Mouse (Mus musculus) erythroid progenitor cell, adult 5-6 weeks (primary cell): ENCODE measurements around the gene N4bp2l2. TPM values are rescaled to one million over a fixed set of nuclear protein-coding genes. Genes with fewer than 3 reads are reported as not detected.

Experiments
- ATAC-seq: replicated peaks from 2 replicates; pipeline ENCODE4 v1.8.0; 2016; ENCODE audit warnings: moderate number of reproducible peaks, mild to moderate bottlenecking, moderate TSS enrichment, inconsistent platforms; ENCODE audit not compliant: poor library complexity, low FRiP score, severe bottlenecking
- total RNA-seq, 2 experiments: library from RNA; stranded (forward) in 1 of 2; stranded (reverse) in 1 of 2; fragments of 150-400 nt in 1 of 2; fragments of 186-747, 209-891 nt in 1 of 2; gene quantifications; 2 replicates each; pipeline versions ENCODE4 v1.2.3 to v1.2.4; 2015 to 2017; ENCODE audit warnings: low replicate concordance in 2 of 2

Gene N4bp2l2
- total RNA-seq, 2 experiments from 2014 or later = 85.3 to 109 TPM

GRCm38 (mm10) chr5:150599301-150600294 lies 66.4 kb downstream of the N4bp2l2 start:
- ATAC-seq = peak; percentile 39

GRCm38 (mm10) chr5:150598202-150599119 lies 67.5 kb downstream of the N4bp2l2 start:
- ATAC-seq = peak; percentile 44; the same call in 1 of the 2 replicates

- ATAC-seq = no peak
These were observed 68.9 kb downstream of the N4bp2l2 start, which contains the start of gene N4bp2l1 for GRCm38 (mm10) chr5:150597088-150597487. Gene N4bp2l1 (minus strand): TSS chr5:150597188.

- no peak for ATAC-seq
These were observed 70.5 kb downstream of the N4bp2l2 start for GRCm38 (mm10) chr5:150595366-150596016.

GRCm38 (mm10) chr5:150594649-150595339 lies 71.2 kb downstream of the N4bp2l2 start:
- ATAC-seq = no peak

- ATAC-seq = no peak
These were observed 72.0 kb downstream of the N4bp2l2 start for GRCm38 (mm10) chr5:150593756-150594648.

GRCm38 (mm10) chr5:150592904-150593755 lies 72.9 kb downstream of the N4bp2l2 start:
- ATAC-seq = peak; percentile 70

- no peak for ATAC-seq
These were observed 73.6 kb downstream of the N4bp2l2 start for GRCm38 (mm10) chr5:150592186-150592903.

GRCm38 (mm10) chr5:150589945-150590344 lies 76.0 kb downstream of the N4bp2l2 start:
- ATAC-seq = no peak

GRCm38 (mm10) chr5:150584337-150584729 lies 81.7 kb downstream of the N4bp2l2 start:
- no peak for ATAC-seq

- no peak for ATAC-seq
These were observed 82.2 kb downstream of the N4bp2l2 start for GRCm38 (mm10) chr5:150583622-150584336.

GRCm38 (mm10) chr5:150583181-150583580 lies 82.8 kb downstream of the N4bp2l2 start:
- no peak for ATAC-seq

GRCm38 (mm10) chr5:150581180-150581579 lies 84.8 kb downstream of the N4bp2l2 start:
- ATAC-seq = no peak

GRCm38 (mm10) chr5:150578613-150579171 lies 87.3 kb downstream of the N4bp2l2 start:
- ATAC-seq = peak; percentile 87

- ATAC-seq = no peak
These were observed 89.2 kb downstream of the N4bp2l2 start for GRCm38 (mm10) chr5:150576832-150577231.

- no peak for ATAC-seq
These were observed 91.1 kb downstream of the N4bp2l2 start for GRCm38 (mm10) chr5:150574885-150575284.
